Mouse (Mus musculus) limb, embryonic 15.5 days (tissue): ENCODE measurements at regions not wholly inside any gene's neighbourhood (a gene's known extent, or its start where the extent isn't known, plus 50 kb on each side); places are given as distances from the start of the nearest gene placed in this dataset.

ENCODE experiments used
- ATAC-seq: fragments of 200-750 bp; cut with Nextera tagmentation; 2 replicates; pipeline ENCODE4 v1.8.0; 2017; ENCODE audit warnings: low read depth, moderate TSS enrichment; ENCODE audit not compliant: insufficient number of reproducible peaks, low FRiP score, low TSS enrichment
- H3K27ac ChIP-seq: fragments of 300-500 bp; sonication (generic); 2 replicates; pipeline ENCODE4 v1.5.1; 2015; ENCODE audit warnings: moderate library complexity, mild to moderate bottlenecking, inconsistent platforms
- H3K27me3 ChIP-seq: fragments of 300-500 bp; sonication (generic); 2 replicates; pipeline ENCODE4 v1.6.1; 2015; ENCODE audit warnings: inconsistent platforms
- H3K36me3 ChIP-seq: fragments of 300-500 bp; sonication (generic); 2 replicates; pipeline ENCODE4 v1.6.1; 2015; ENCODE audit warnings: inconsistent platforms
- H3K4me1 ChIP-seq: fragments of 300-500 bp; sonication (generic); 2 replicates; pipeline ENCODE4 v1.6.1; 2015; ENCODE audit warnings: inconsistent platforms
- H3K4me2 ChIP-seq: fragments of 300-500 bp; sonication (generic); 2 replicates; pipeline ENCODE4 v1.6.1; 2015; ENCODE audit warnings: mild to moderate bottlenecking, inconsistent platforms
- H3K4me3 ChIP-seq: fragments of 300-500 bp; sonication (generic); 2 replicates; pipeline ENCODE4 v1.5.1; 2015; ENCODE audit warnings: mild to moderate bottlenecking, inconsistent platforms
- H3K9ac ChIP-seq: fragments of 300-500 bp; sonication (generic); 2 replicates; pipeline ENCODE4 v1.6.1; 2015; ENCODE audit warnings: inconsistent platforms
- H3K9me3 ChIP-seq: fragments of 300-500 bp; sonication (generic); 2 replicates; pipeline ENCODE4 v1.6.1; 2016; ENCODE audit warnings: inconsistent platforms
- WGBS: fragments of 180-500 bp; shearing (Covaris S2); methylation state at CpG from one replicate; pipeline ENCODE4 v1.1.7; 2015; 5-methylcytosine and 5-hydroxymethylcytosine counted together

DNA sequence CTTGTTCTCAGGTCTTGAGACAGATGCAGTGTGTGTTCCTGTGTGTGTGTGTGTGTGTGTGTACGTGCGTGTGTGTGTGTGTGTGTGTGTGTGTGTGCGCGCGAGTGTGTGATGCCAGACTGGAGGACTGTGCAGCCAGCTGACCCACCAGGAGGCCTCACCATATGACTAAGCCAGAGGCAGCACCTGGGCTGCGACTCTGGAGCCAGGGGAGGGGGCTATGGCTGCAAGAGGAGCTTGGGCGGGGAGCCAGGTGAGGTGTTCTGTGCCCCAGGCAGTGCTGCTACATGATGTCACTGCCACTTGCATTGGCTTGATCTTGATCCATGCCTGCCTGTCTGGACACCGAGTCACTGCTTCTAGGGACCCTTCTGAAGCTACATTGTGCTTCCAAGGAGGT, 517.1 kb downstream of the Vrk1 start:
- Histone ChIP-seq H3K36me3 (no peaks in the 10 kb centered on the region), H3K27me3 (peaks cover 21% of the 10 kb centered on the region), H3K27ac (no peak overlapping the region), H3K4me3 (no peak overlapping the region), H3K9ac (no peak overlapping the region), H3K9me3 (no peaks in the 10 kb centered on the region), H3K4me1 (peaks cover 8% of the 10 kb centered on the region; the same call in 1 of the 2 replicates), H3K4me2 (no peak overlapping the region)
- 55% methylated on average over 8 of the region's 8 CpGs for WGBS
- ATAC-seq, result no peak

GRCm38 (mm10) chr12:106527699-106528434, 517.8 kb downstream of the Vrk1 start:
- no peak overlapping the region for H3K9ac ChIP-seq
- H3K4me3 ChIP-seq, result no peak overlapping the region
- peaks cover 21% of the 10 kb centered on the region for H3K27me3 ChIP-seq
- no peaks in the 10 kb centered on the region for H3K9me3 ChIP-seq
- WGBS, result 7% methylated on average over 20 of the region's 20 CpGs
- peaks cover 8% of the 10 kb centered on the region; the same call in 1 of the 2 replicates for H3K4me1 ChIP-seq
- no peak for ATAC-seq
- H3K36me3 ChIP-seq, result no peaks in the 10 kb centered on the region
- no peak overlapping the region for H3K4me2 ChIP-seq
- no peak overlapping the region for H3K27ac ChIP-seq

DNA sequence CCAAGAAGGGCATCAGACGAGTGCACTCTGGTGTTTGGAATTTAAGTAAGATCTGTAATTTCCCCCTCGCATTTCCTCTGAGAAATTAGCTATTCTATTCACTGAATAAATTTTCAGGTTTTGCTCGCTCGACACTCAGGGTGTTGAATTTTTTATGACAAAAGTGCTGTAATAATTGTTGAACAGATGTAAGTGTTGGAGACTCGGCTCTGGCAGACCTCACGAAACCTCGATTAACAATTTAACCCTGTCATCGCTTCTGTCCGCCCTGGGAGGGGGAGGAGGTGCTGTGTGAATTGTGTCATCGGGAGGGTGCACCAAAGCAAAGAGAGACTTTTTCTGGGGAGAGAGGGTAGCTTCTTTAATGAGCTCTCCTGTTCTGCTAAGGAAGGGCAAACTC, 518.5 kb downstream of the Vrk1 start:
- Histone ChIP-seq H3K9me3 (no peaks in the 10 kb centered on the region), H3K4me3 (no peak overlapping the region), H3K27ac (no peak overlapping the region), H3K36me3 (no peaks in the 10 kb centered on the region), H3K9ac (no peak overlapping the region), H3K4me2 (no peak overlapping the region), H3K4me1 (peaks cover 8% of the 10 kb centered on the region; the same call in 1 of the 2 replicates), H3K27me3 (peaks cover 21% of the 10 kb centered on the region)
- no peak for ATAC-seq
- WGBS, result 16% methylated on average over 10 of the region's 10 CpGs

- WGBS, result 13% methylated on average over 11 of the region's 11 CpGs
- Histone ChIP-seq H3K36me3 (no peaks in the 10 kb centered on the region), H3K9ac (no peak overlapping the region), H3K27ac (no peak overlapping the region), H3K4me3 (no peak overlapping the region), H3K27me3 (peaks cover 21% of the 10 kb centered on the region), H3K4me2 (no peak overlapping the region), H3K4me1 (peaks cover 8% of the 10 kb centered on the region; the same call in 1 of the 2 replicates), H3K9me3 (no peaks in the 10 kb centered on the region)
- no peak for ATAC-seq
Measured at GRCm38 (mm10) chr12:106529175-106529574, 519.1 kb downstream of the Vrk1 start.

DNA sequence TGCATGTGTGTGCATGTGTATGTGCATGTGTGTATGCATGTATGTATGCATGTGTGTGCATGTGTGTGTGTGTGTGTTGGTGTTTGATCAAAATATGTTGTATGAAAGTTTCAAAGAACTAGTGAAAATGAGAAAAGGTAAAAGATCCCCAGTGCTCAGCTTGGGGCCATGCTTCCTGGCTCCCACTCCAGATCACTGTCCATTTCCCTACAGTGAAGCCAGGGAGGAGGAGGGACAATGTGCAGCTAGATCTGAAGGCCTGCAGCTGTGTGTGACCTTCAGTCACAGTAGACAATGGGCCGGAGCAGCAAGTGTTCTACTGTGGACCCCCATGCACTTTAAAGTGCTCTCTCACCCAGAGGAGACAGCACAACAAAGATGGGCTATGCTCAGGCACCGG, 525.1 kb downstream of the Vrk1 start:
- Histone ChIP-seq H3K9ac (no peak overlapping the region), H3K36me3 (no peaks in the 10 kb centered on the region), H3K4me1 (no peaks in the 10 kb centered on the region), H3K27me3 (peaks cover 2% of the 10 kb centered on the region; the same call in 1 of the 2 replicates), H3K27ac (no peak overlapping the region), H3K9me3 (no peaks in the 10 kb centered on the region), H3K4me3 (no peak overlapping the region), H3K4me2 (no peak overlapping the region)
- no peak for ATAC-seq
- WGBS, result 66% methylated on average over 2 of the region's 2 CpGs

GRCm38 (mm10) chr12:106535628-106536288, 525.7 kb downstream of the Vrk1 start:
- H3K9ac ChIP-seq, result no peak overlapping the region
- ATAC-seq, result no peak
- H3K4me3 ChIP-seq, result no peak overlapping the region
- no peaks in the 10 kb centered on the region for H3K4me1 ChIP-seq
- 26% methylated on average over 8 of the region's 8 CpGs for WGBS
- H3K9me3 ChIP-seq, result no peaks in the 10 kb centered on the region
- H3K27ac ChIP-seq, result no peak overlapping the region
- H3K27me3 ChIP-seq, result no peaks in the 10 kb centered on the region; the same call in 1 of the 2 replicates
- H3K36me3 ChIP-seq, result no peaks in the 10 kb centered on the region
- no peak overlapping the region for H3K4me2 ChIP-seq

GRCm38 (mm10) chr12:106536289-106536636, 526.2 kb downstream of the Vrk1 start:
- WGBS, result 9% methylated on average over 7 of the region's 7 CpGs
- no peaks in the 10 kb centered on the region; the same call in 1 of the 2 replicates for H3K27me3 ChIP-seq

DNA sequence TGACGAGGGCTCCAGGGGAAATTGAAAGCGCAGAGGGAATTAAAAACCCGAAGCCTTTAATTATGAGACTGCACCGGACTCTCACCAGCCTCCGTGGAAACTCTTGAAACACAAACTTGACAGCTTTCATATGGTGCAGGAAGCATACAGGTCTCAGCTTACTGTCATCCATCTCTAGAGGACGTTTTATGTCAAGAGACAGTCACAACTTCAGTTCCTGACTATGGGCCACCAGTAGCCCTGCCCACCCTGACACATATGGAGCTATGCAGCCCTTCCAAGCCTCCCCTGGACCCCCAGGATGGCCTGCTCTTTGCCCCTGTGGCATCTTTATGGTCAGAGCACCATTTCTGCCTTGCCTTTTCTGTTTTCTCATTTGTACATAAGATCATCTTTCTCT, 530.0 kb downstream of the Vrk1 start:
- no peaks in the 10 kb centered on the region for H3K4me1 ChIP-seq
- no peak overlapping the region for H3K4me2 ChIP-seq
- no peak for ATAC-seq
- H3K27ac ChIP-seq, result no peak overlapping the region
- H3K9ac ChIP-seq, result no peak overlapping the region
- 24% methylated on average over 6 of the region's 6 CpGs for WGBS
- H3K4me3 ChIP-seq, result no peak overlapping the region
- H3K27me3 ChIP-seq, result no peaks in the 10 kb centered on the region; the same call in 1 of the 2 replicates
- no peaks in the 10 kb centered on the region for H3K9me3 ChIP-seq
- no peaks in the 10 kb centered on the region for H3K36me3 ChIP-seq

More at GRCm38 (mm10) chr12:106536289-106536636, 526.2 kb downstream of the Vrk1 start:
- H3K36me3 ChIP-seq, result no peaks in the 10 kb centered on the region
- no peaks in the 10 kb centered on the region for H3K9me3 ChIP-seq
- H3K4me1 ChIP-seq, result no peaks in the 10 kb centered on the region
- ATAC-seq, result no peak
- H3K4me2 ChIP-seq, result no peak overlapping the region
- no peak overlapping the region for H3K9ac ChIP-seq
- H3K4me3 ChIP-seq, result no peak overlapping the region
- no peak overlapping the region for H3K27ac ChIP-seq

DNA sequence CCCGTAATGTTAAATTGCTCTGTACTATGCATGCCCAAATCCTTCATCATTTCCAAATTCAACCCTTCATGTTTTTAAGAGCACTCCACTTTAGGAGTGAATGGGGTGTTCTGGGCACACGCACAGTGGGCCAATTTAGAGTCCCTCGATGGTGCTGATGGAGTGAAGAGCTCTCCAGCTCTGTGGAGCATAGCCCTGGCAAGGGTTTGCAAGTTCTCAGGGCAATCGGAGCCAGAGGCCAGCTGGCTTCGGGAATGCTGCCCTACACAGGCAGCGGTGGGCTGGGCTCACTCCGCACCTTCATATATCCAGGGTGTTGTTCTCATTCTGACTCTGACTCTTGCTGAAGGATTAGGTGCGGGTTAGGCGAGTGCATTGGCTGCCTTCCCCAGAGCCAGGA, 549.5 kb downstream of the Vrk1 start:
- WGBS, result 75% methylated on average over 9 of the region's 9 CpGs
- H3K27me3 ChIP-seq, result no peaks in the 10 kb centered on the region
- no peak overlapping the region for H3K27ac ChIP-seq
- no peak overlapping the region for H3K4me2 ChIP-seq
- H3K4me3 ChIP-seq, result no peak overlapping the region
- no peaks in the 10 kb centered on the region for H3K36me3 ChIP-seq
- no peaks in the 10 kb centered on the region for H3K4me1 ChIP-seq
- H3K9me3 ChIP-seq, result no peaks in the 10 kb centered on the region
- H3K9ac ChIP-seq, result no peak overlapping the region
- ATAC-seq, result no peak

- ATAC-seq, result no peak
- no peaks in the 10 kb centered on the region for H3K36me3 ChIP-seq
- no peaks in the 10 kb centered on the region for H3K27me3 ChIP-seq
- no peak overlapping the region for H3K9ac ChIP-seq
- no peak overlapping the region for H3K27ac ChIP-seq
- H3K4me2 ChIP-seq, result no peak overlapping the region
- H3K4me3 ChIP-seq, result no peak overlapping the region
- WGBS, result 22% methylated on average over 6 of the region's 6 CpGs
- H3K9me3 ChIP-seq, result no peaks in the 10 kb centered on the region
- H3K4me1 ChIP-seq, result no peaks in the 10 kb centered on the region
Measured at GRCm38 (mm10) chr12:106565263-106565681, 555.2 kb downstream of the Vrk1 start.

- ATAC-seq, result no peak
- no peaks in the 10 kb centered on the region for H3K9me3 ChIP-seq
- H3K4me3 ChIP-seq, result no peak overlapping the region
- no peak overlapping the region for H3K27ac ChIP-seq
- no peak overlapping the region for H3K4me2 ChIP-seq
- no peaks in the 10 kb centered on the region for H3K27me3 ChIP-seq
- WGBS, result 86% methylated on average over 4 of the region's 4 CpGs
- H3K36me3 ChIP-seq, result no peaks in the 10 kb centered on the region
- H3K4me1 ChIP-seq, result no peaks in the 10 kb centered on the region
- H3K9ac ChIP-seq, result no peak overlapping the region
Measured at GRCm38 (mm10) chr12:106566361-106566760, 556.3 kb downstream of the Vrk1 start.

GRCm38 (mm10) chr12:106567116-106567515, 557.1 kb downstream of the Vrk1 start:
- ATAC-seq, result no peak
- Histone ChIP-seq H3K9ac (no peak overlapping the region), H3K36me3 (no peaks in the 10 kb centered on the region), H3K9me3 (no peaks in the 10 kb centered on the region), H3K4me3 (no peak overlapping the region), H3K4me2 (no peak overlapping the region), H3K27me3 (no peaks in the 10 kb centered on the region), H3K4me1 (no peaks in the 10 kb centered on the region), H3K27ac (no peak overlapping the region)
- 72% methylated on average over 5 of the region's 5 CpGs for WGBS
